Mouse (Mus musculus): ENCODE results near the gene Frmd4b. TPM values are rescaled to one million over a fixed set of nuclear protein-coding genes. Genes with fewer than 3 reads are reported as not detected.

The Frmd4b gene
- 10 to 100 TPM; 10.9 to 16.5 (median 12.1) TPM for polyA plus RNA-seq (2017; shearing (Covaris generic))

- no peak for ATAC-seq
Observed at GRCm38 (mm10) chr6:97617266-97617743, at the start of gene Frmd4b. Gene Frmd4b (minus strand): TSS chr6:97617541.

DNA sequence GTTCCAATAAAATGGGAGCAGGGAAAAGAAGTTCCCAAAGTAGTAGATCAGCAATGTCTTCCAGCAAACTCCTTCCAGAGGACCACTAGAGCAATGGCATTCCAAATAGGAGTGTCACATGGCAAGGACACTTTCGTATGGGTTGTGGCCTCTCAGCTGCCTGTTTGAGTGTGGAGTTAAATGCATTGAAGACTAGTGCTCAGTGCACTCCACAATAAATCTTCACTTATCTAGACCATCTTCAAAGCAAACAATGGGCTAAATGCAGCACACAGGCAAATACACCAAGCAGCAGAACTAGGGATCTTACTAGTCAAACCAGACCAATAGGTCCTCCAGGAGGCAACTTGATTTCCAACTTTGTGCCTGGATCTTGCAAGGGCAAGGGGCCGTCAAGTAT is 49.1 kb upstream of the Frmd4b start:
- ATAC-seq = no peak

GRCm38 (mm10) chr6:97658921-97659320 is 41.6 kb upstream of the Frmd4b start:
- ATAC-seq = no peak

DNA sequence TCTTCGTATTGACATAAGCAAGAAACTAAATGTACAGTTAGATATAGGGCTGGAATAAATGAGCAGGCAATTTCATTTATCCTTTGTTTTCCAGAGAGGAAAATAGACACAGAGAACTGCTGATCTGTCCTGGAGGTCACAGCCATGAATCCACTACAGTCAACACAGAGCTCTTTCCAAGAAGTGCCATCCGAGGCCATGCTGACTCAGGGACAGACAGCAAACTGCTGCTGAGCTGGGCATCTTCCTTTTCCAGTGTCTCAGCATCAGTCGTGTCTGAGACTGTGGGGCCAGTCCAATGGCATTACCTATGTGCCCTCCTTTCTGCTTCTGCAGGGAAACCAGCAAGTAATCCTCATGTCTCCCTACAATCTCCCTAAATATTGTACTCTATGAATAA is 38.6 kb upstream of the Frmd4b start:
- no peak for ATAC-seq

DNA sequence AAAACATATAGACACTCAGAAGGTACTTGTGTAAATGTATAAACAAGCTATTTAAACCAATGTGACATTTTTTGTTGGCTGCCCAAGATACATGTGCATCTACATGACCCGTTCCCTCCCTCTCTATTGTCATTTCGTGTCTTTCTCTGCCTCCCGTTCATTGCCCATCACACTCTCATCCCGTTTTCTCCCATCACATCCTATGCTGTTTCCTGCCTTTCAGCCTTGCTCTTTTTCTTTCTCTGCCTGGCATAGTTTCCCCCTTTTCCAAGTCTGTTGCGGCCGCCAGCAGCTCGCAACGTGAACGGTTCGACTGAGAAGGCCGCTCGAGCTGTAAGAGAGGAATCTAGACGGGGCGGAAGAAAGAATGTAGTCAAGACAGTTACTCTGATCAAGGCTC is 30.2 kb upstream of the Frmd4b start:
- no peak for ATAC-seq

- ATAC-seq = no peak
Observed at GRCm38 (mm10) chr6:97623330-97623729, 6.0 kb upstream of the Frmd4b start.

DNA sequence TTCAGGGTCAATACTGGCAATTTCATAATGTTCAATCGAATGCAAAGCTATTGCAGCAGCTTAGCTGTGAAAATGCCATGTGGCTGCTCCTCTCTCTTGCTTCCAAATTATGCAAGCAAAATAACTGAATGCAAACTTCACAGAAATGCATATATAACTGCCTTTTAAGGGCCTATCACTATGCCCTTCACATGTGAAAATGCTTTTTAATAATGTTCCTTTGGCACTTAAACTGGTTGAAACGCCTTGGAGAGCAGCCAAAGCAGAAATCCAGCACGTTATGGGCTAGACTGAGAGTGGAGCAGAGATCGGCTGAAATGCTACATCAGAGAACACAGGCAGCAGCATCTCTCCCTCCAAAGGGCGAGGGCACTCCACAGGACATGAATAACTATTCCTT is 4.9 kb upstream of the Frmd4b start:
- ATAC-seq = no peak

- ATAC-seq = no peak
Observed at GRCm38 (mm10) chr6:97617774-97618173, 433 bp upstream of the Frmd4b start.

DNA sequence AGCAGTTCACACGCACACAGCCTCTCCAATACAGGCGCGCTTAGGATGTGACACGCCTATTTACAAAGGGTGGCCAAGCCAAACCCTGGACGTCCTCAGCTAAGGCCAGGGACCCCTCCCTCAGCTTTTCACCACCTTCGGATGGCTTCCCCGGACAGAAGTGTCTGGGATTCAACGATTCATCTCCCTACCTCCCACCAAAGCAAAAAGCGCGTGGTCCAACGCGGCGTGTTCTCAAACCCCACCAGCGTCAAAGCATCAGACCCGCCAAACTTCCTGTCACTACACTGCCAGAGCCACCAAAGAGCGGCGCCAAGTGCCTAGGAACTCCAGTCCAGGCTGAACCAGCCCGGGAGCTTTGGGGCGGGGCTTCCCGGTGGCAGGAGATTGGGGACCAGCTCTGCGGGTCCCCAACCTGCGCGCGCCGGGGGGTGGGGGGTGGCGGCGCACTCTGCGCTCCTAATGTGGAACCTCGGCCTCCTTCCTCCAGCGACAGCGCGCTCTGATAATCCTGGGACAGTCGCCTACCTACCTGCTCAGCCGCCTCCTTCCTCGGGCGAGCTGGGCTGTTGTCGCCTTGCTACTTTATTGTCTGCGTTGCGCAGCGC is 579 bp downstream of the Frmd4b start:
- ATAC-seq = no peak

DNA sequence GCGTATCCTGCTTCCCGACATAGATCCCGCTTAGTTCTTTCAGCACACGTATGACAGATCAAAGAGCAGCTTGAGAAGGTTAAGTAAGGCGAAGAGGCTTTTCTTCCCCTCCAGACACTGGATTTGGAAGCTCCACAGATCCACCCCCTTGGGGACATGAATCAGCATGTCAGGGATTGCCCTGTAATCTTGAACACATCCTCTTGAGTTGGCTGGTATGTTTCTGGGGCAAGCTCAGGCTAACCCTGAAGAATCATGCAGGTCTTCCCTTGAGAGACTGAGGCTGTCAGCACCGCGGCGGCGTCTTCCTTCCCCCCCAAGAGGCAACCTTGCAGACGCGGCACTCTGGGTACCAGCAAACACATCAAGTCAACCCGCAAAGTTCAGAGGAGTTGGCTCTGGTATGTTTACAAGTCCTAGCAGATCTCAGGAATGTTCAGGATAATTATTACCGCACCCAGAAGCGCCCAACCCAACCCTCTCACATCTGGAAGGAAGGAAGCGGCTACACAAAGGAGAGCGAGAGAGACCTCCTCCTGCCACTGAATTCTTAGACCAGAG is 1.4 kb downstream of the Frmd4b start:
- no peak for ATAC-seq

GRCm38 (mm10) chr6:97614179-97614578 is 3.2 kb downstream of the Frmd4b start:
- no peak for ATAC-seq

GRCm38 (mm10) chr6:97612861-97613260 is 4.5 kb downstream of the Frmd4b start:
- ATAC-seq = no peak

DNA sequence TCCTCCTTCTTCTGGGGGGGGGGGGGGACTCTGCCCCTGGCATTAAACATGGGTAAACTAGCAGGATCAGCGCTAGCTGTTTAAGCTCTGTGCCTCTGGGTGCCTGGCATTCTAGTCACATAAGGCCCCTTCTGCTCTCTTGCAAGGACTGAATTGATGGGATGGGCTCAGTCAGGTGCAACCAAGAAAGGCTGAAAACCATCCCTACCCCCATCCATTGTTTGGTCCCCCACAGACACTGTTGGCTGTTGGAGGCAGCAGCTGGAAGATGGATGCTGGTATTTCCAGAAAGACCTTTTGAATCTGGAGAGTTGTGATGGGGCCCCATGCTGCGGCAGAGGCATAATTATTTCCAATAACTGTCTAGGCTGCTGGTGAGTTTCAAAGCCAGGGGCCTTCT is 7.3 kb downstream of the Frmd4b start:
- ATAC-seq = no peak

- no peak for ATAC-seq
Observed at GRCm38 (mm10) chr6:97607646-97608045, 9.7 kb downstream of the Frmd4b start.

DNA sequence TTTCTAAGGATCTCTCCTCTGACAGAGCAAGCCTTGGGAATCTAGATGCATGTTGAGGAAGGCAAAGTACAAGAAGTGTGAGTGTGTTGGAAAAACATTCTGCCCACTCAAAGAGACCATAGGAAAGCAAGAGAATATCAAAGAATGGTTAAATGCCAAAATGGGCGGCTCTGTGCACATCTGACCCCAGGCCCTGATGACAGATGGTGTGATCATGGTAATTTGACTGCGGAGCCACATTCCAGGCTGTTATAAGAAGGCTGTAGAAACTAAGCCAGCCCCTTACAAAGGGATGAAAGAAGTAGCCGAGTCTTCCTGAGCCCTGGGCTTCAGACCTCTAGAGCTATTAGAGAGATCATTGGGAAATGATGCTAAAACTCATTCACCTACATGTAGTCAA is 22.1 kb downstream of the Frmd4b start:
- ATAC-seq = no peak

DNA sequence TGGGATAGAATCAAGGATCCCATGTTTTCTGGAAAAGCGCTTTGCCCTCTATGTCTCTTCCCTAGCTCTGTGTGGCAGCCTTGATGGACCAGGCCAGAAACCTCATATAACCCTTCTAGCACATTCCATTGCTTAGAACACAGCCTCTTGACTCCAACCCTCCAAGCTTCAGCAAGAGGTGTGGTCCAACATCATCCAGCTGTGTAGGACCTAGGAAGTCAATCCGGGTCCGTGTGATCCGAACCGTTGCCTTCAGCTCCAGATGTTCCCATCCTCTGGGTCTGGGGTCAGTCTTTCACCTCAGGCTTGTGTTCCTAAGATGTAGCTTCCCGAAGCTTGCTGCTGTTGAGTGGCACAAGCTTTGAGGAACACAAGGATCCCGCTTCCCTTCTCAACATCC is 22.8 kb downstream of the Frmd4b start:
- ATAC-seq = no peak

DNA sequence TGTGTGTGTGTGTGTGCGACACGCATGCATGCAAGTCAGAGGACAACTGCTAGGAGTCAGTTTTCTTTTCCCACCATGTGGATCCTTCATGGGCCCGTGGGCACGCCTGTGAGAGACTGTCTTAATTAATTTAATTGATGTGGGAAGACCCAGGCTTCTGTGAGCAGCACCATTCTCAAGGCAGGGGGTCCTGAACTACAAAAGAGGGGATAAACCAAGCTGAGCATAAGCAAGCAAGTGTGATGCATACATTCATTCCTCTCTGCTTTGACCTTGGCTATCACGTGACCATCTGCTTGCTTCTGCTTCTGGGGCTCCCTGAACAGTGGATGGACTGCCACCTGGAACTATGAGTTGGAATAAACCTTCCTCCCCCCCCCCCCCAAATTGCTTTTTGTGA is 27.1 kb downstream of the Frmd4b start:
- ATAC-seq = no peak

GRCm38 (mm10) chr6:97589581-97589980 is 27.8 kb downstream of the Frmd4b start:
- no peak for ATAC-seq

GRCm38 (mm10) chr6:97589031-97589430 is 28.3 kb downstream of the Frmd4b start:
- no peak for ATAC-seq

DNA sequence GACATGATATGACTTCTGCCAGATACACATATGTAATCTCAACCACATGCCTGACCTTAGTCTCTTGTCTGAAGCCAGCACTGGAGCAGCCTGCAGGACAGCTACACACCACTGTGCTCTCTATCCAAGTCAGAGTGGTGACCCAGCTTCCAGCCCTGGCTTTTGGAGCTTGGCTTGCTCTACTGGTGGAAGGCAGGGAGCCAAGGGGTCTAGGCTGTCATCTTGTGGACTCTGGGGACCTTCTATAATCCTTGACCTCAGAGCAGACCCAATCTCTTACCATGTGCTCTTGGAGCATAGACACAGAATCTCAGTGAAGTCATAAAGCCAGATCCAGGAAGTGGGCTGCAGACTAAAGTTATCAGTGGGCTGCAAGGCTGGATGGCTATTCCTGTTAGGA is 30.7 kb downstream of the Frmd4b start:
- no peak for ATAC-seq

DNA sequence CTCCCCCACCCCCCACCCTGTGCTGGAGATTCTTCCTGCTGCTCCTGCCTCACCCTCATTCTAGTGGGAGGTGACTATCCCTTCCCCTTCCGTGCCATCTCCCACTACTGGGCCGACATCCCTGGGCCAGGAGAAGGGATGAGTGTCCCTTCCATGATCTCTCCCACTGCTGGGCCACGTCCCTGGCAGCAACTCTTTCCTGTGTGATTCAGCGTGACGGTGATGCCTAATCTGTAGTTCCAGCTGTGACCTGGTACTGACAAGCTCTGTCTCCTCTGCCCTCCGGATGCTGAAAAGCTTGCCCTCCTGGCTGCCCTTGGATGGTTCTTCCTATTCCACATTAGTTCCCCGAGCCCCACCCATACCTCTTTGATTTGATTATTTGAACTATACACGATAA is 31.3 kb downstream of the Frmd4b start:
- ATAC-seq = no peak

- no peak for ATAC-seq
Observed at GRCm38 (mm10) chr6:97582748-97583147, 34.6 kb downstream of the Frmd4b start.

DNA sequence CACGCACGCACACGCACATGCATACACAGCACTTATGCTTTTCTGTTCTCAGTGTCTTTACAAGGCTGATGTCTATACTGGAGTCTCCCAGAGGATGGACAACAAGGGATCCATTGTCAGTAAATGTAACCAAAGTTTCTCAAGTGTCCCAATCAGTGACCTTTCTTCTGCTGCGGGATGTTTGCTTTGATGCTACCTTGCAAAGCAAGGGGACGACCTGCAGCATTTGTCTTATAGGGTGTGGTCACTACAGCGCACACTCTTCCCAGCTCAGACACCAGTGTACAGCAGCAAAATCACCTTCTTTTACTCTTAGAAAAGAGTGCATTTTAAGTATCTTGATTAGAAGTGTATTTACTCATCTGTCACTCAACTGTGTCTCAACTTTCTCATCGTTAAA is 35.4 kb downstream of the Frmd4b start:
- no peak for ATAC-seq

DNA sequence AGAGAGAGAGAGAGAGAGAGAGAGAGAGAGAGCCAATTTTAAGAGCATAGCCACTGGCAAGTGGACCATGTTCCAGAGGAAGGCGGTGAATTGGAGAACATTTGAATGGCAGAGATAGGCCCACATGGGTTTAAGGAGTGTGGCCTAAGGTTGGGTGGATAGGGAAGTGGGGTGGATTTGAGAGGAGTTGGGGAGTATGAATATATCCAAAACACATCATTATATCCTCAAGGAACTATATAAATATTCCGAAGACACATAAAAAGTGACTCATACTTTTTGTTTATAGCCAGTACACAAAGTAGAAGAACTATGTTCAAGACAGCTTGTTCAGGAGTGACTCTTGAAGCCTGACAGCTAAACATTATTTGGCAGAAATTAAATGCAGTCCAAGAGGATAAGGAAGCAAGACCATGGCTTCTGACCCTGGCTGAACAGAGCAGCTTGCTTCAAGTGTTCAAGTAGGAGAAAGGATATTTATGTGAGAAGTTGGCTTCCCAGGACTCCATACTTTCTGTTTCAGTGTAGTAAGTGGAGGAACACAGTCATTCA is 36.8 kb downstream of the Frmd4b start:
- ATAC-seq = no peak

DNA sequence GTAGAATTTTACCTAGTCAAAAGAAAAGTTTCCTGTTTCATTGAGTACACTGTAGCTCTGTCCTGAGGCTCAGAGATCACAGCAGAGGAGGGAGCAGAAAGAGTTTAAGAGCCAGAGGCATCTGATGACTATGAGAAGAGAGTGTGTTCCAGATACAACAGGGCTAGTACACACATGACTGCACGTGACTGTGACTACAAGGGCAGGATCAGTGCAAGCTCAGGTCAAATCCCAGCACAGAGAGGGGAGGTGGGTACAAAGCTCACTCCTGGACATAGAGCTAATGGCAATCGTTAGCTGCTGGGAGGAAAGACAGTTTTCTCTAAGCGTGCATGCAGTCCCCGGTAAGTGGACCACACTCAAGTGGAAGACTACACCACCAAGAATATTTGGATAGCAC is 37.6 kb downstream of the Frmd4b start:
- no peak for ATAC-seq
